In the genomic region with DNA sequence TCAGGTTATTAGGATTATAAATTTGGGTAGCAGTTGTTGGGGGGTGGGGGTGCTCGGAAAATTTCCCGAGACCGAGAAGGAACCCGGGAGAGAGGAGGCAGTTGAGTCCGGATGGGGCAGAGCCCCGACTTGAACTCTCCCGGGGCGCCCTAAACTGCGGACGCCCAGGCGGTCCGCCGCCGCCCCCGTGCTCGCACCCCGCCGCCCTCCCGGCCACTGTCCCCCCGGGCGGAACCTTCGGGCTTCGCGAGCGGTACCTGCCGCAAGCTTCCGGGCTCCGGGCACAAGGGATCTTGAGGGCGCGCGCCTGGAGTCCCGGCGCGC, we compare ENCODE assay signal across 8 mouse cellular contexts. TPM values are rescaled to one million over a fixed set of nuclear protein-coding genes. Genes with fewer than 3 reads are reported as not detected.
A peak's percentile ranks its signal among the peaks of the same experiment; 100 is the strongest.
DNase-seq lines count a peak whose midpoint lies in the region; ATAC-seq and TF ChIP-seq lines count a peak whose summit lies in the region.

No protein-coding gene starts in this region.

- DNase-seq in lung, embryonic 14.5 days: no peak
- DNase-seq in lung, postnatal 4 days: no peak
- no peak for DNase-seq in MN1 (ENCODE audit: low spot score)
- DNase-seq in urinary bladder, postnatal 14 days (ENCODE audit: low spot score): no peak
- no peak for DNase-seq in frontal cortex, adult 2 months (ENCODE audit: extremely low spot score in 1 of 2, low spot score in 1 of 2)

- peak overlapping the region; percentile 74 for H3K4me3 ChIP-seq in lung, embryonic 14.5 days (ENCODE audit: low read depth, low read length)
- H3K4me3 ChIP-seq in embryonic facial prominence, embryonic 15.5 days (replicated peaks): peak overlapping the region; percentile 79
- peak overlapping the region; percentile 71 for H3K4me3 ChIP-seq in intestine, postnatal 0 days (ENCODE audit: low read depth, low read length)
- peak overlapping the region; percentile 84 for H3K4me3 ChIP-seq in neural tube, embryonic 14.5 days (ENCODE audit: low read depth, low read length)

- H3K9ac ChIP-seq in lung, embryonic 14.5 days: peak overlapping the region; percentile 85
- peak overlapping the region; percentile 62 for H3K9ac ChIP-seq in embryonic facial prominence, embryonic 15.5 days
- peak overlapping the region; percentile 88 for H3K9ac ChIP-seq in intestine, postnatal 0 days (ENCODE audit: low read depth, low read length)
- H3K9ac ChIP-seq in neural tube, embryonic 14.5 days (replicated peaks; ENCODE audit: low read depth, low read length): peak overlapping the region; percentile 92

- no peaks in the 10 kb centered on the region for H3K27me3 ChIP-seq in lung, embryonic 14.5 days (ENCODE audit: insufficient read depth, low read length)
- H3K27me3 ChIP-seq in embryonic facial prominence, embryonic 15.5 days: no peaks in the 10 kb centered on the region; the same call in 1 of the 2 replicates
- H3K27me3 ChIP-seq in intestine, postnatal 0 days (replicated peaks; ENCODE audit: control insufficient read depth, insufficient read depth, low read length): no peaks in the 10 kb centered on the region
- no peaks in the 10 kb centered on the region for H3K27me3 ChIP-seq in neural tube, embryonic 14.5 days (ENCODE audit: control insufficient read depth, insufficient read depth, low read length)

- H3K4me1 ChIP-seq in lung, embryonic 14.5 days (ENCODE audit: insufficient read depth): no peaks in the 10 kb centered on the region
- peaks cover 30% of the 10 kb centered on the region for H3K4me1 ChIP-seq in embryonic facial prominence, embryonic 15.5 days
- no peaks in the 10 kb centered on the region for H3K4me1 ChIP-seq in intestine, postnatal 0 days (replicated peaks; ENCODE audit: control insufficient read depth, insufficient read depth, low read length)
- peaks cover 12% of the 10 kb centered on the region; the same call in 1 of the 2 replicates for H3K4me1 ChIP-seq in neural tube, embryonic 14.5 days (ENCODE audit: control insufficient read depth, insufficient read depth, low read length)

- peak overlapping the region; percentile 96 for H3K4me2 ChIP-seq in lung, embryonic 14.5 days
- peak overlapping the region; percentile 98 for H3K4me2 ChIP-seq in embryonic facial prominence, embryonic 15.5 days (replicated peaks)
- peak overlapping the region; percentile 93 for H3K4me2 ChIP-seq in intestine, postnatal 0 days (replicated peaks; ENCODE audit: low read depth)
- H3K4me2 ChIP-seq in neural tube, embryonic 14.5 days (ENCODE audit: low read depth, low read length): peak overlapping the region; percentile 77

- under 1% methylated on average over 34 of the region's 34 CpGs for WGBS in lung, embryonic 14.5 days
- WGBS in embryonic facial prominence, embryonic 15.5 days: under 1% methylated on average over 33 of the region's 34 CpGs
- 1% methylated on average over 32 of the region's 34 CpGs for WGBS in intestine, postnatal 0 days
- WGBS in neural tube, embryonic 14.5 days: 0% methylated on average over 18 of the region's 34 CpGs

- peak; percentile 45 for ATAC-seq in lung, embryonic 14.5 days (ENCODE audit: insufficient read depth)
- peak; percentile 19; the same call in 1 of the 2 replicates for ATAC-seq in embryonic facial prominence, embryonic 15.5 days (ENCODE audit: insufficient number of reproducible peaks, low FRiP score, low TSS enrichment, low read depth)
- no peak; the same call in 1 of the 2 replicates for ATAC-seq in intestine, postnatal 0 days
- ATAC-seq in neural tube, embryonic 14.5 days (ENCODE audit: low read depth): peak; percentile 35

- H3K9me3 ChIP-seq in lung, embryonic 14.5 days (ENCODE audit: low read depth, low read length): no peaks in the 10 kb centered on the region
- no peaks in the 10 kb centered on the region for H3K9me3 ChIP-seq in embryonic facial prominence, embryonic 15.5 days (replicated peaks)
- no peaks in the 10 kb centered on the region for H3K9me3 ChIP-seq in intestine, postnatal 0 days (ENCODE audit: control insufficient read depth)
- H3K9me3 ChIP-seq in neural tube, embryonic 14.5 days (ENCODE audit: control insufficient read depth, low read length): no peaks in the 10 kb centered on the region

- TF ChIP-seq CTCF in lung, embryonic 14.5 days (IDR thresholded peaks at IDR 0.05; ENCODE audit: low read depth): no peak
- no peak for TF ChIP-seq CTCF in intestine, postnatal 0 days (IDR thresholded peaks at IDR 0.05; ENCODE audit: low read depth)

- H3K27ac ChIP-seq in lung, embryonic 14.5 days (ENCODE audit: low read depth): peak overlapping the region; percentile 93
- peak overlapping the region; percentile 90 for H3K27ac ChIP-seq in embryonic facial prominence, embryonic 15.5 days (replicated peaks)
- H3K27ac ChIP-seq in intestine, postnatal 0 days (ENCODE audit: low read depth, low read length): peak overlapping the region; percentile 94
- H3K27ac ChIP-seq in neural tube, embryonic 14.5 days (ENCODE audit: low read depth, low read length): peak overlapping the region; percentile 91

- H3K36me3 ChIP-seq in lung, embryonic 14.5 days (ENCODE audit: insufficient read depth): peaks cover 10% of the 10 kb centered on the region
- H3K36me3 ChIP-seq in embryonic facial prominence, embryonic 15.5 days: no peaks in the 10 kb centered on the region
- no peaks in the 10 kb centered on the region for H3K36me3 ChIP-seq in intestine, postnatal 0 days (ENCODE audit: control insufficient read depth, insufficient read depth)
- no peaks in the 10 kb centered on the region for H3K36me3 ChIP-seq in neural tube, embryonic 14.5 days (ENCODE audit: control insufficient read depth, insufficient read depth, low read length)

RNA-seq across cellular contexts. Expression of a gene that starts 0.7 kb away (rescaled TPM):
- 124 and 129 TPM in 2 replicates for polyA plus RNA-seq in lung, embryonic 14.5 days (2014; fragmentation: Nextera tagmentation; extraction: Ambion mirVana)
- polyA plus RNA-seq in embryonic facial prominence, embryonic 15.5 days (2015; fragmentation: Nextera tagmentation; extraction: Ambion mirVana): 64.9 and 74.6 TPM in 2 replicates
- 158 and 160 TPM in 2 replicates for polyA plus RNA-seq in intestine, postnatal 0 days (2015; fragmentation: Nextera tagmentation; extraction: Ambion mirVana)
- 141 and 155 TPM in 2 replicates for polyA plus RNA-seq in neural tube, embryonic 14.5 days (2014; fragmentation: Nextera tagmentation; extraction: Ambion mirVana)
- polyA plus RNA-seq in frontal cortex, adult 2 months (2012; rRNA removed): 21.2 and 25.0 TPM in 2 replicates
